Mouse (Mus musculus): ENCODE measurements around the gene Magi1.

Magi1 gene

GRCm38 (mm10) chr6:94116434-94117432 is 167.0 kb downstream of the Magi1 start:
- DNase-seq (ENCODE audit: low spot score in 2 of 2) = no peak

- DNase-seq (ENCODE audit: low spot score in 2 of 2) = no peak
Measured at GRCm38 (mm10) chr6:94111833-94112232, 171.9 kb downstream of the Magi1 start.

- no peak for DNase-seq (ENCODE audit: low spot score in 2 of 2)
Measured at GRCm38 (mm10) chr6:94107401-94108107, 176.2 kb downstream of the Magi1 start.

- no peak for DNase-seq (ENCODE audit: low spot score in 2 of 2)
Measured at GRCm38 (mm10) chr6:94103581-94103980, 180.1 kb downstream of the Magi1 start.

- DNase-seq (ENCODE audit: low spot score in 2 of 2) = no peak
Measured at GRCm38 (mm10) chr6:94101256-94101655, 182.5 kb downstream of the Magi1 start.

GRCm38 (mm10) chr6:94094924-94095685 is 188.6 kb downstream of the Magi1 start:
- no peak for DNase-seq (ENCODE audit: low spot score in 2 of 2)

GRCm38 (mm10) chr6:94092969-94093597 is 190.6 kb downstream of the Magi1 start:
- no peak for DNase-seq (ENCODE audit: low spot score in 2 of 2)

- no peak for DNase-seq (ENCODE audit: low spot score in 2 of 2)
Measured at GRCm38 (mm10) chr6:94092500-94092899, 191.2 kb downstream of the Magi1 start.

- no peak for DNase-seq (ENCODE audit: low spot score in 2 of 2)
Measured at GRCm38 (mm10) chr6:94086855-94087254, 196.9 kb downstream of the Magi1 start.

- DNase-seq (ENCODE audit: low spot score in 2 of 2) = no peak
Measured at GRCm38 (mm10) chr6:94084752-94085151, 199.0 kb downstream of the Magi1 start.

GRCm38 (mm10) chr6:94083459-94083858 is 200.3 kb downstream of the Magi1 start:
- DNase-seq (ENCODE audit: low spot score in 2 of 2) = no peak

- peak; percentile 58 to 75 for DNase-seq (ENCODE audit: low spot score in 2 of 2)
Measured at GRCm38 (mm10) chr6:94080933-94081545, 202.7 kb downstream of the Magi1 start.

- DNase-seq (ENCODE audit: low spot score in 2 of 2) = no peak
Measured at GRCm38 (mm10) chr6:94078934-94079333, 204.8 kb downstream of the Magi1 start.

- DNase-seq (ENCODE audit: low spot score in 2 of 2) = no peak
Measured at GRCm38 (mm10) chr6:94077013-94077412, 206.7 kb downstream of the Magi1 start.

- DNase-seq (ENCODE audit: low spot score in 2 of 2) = no peak
Measured at GRCm38 (mm10) chr6:94075990-94076389, 207.7 kb downstream of the Magi1 start.

GRCm38 (mm10) chr6:94075228-94075627 is 208.5 kb downstream of the Magi1 start:
- no peak for DNase-seq (ENCODE audit: low spot score in 2 of 2)

GRCm38 (mm10) chr6:94071676-94072075 is 212.0 kb downstream of the Magi1 start:
- DNase-seq (ENCODE audit: low spot score in 2 of 2) = no peak

- DNase-seq (ENCODE audit: low spot score in 2 of 2) = no peak
Measured at GRCm38 (mm10) chr6:94070702-94071101, 213.0 kb downstream of the Magi1 start.

- no peak for DNase-seq (ENCODE audit: low spot score in 2 of 2)
Measured at GRCm38 (mm10) chr6:94069421-94069820, 214.3 kb downstream of the Magi1 start.

GRCm38 (mm10) chr6:94067741-94068450 is 215.8 kb downstream of the Magi1 start:
- no peak for DNase-seq (ENCODE audit: low spot score in 2 of 2)
